Mouse (Mus musculus) urinary bladder, postnatal 36 days (tissue): ENCODE results near the gene Ttc28.

Source experiments
- DNase-seq, 2 experiments: peaks; one replicate each; pipeline ENCODE4 v3.0.0; 2022; ENCODE audit warnings: low spot score in 2 of 2, mixed read lengths in 1 of 2

Gene Ttc28

DNA sequence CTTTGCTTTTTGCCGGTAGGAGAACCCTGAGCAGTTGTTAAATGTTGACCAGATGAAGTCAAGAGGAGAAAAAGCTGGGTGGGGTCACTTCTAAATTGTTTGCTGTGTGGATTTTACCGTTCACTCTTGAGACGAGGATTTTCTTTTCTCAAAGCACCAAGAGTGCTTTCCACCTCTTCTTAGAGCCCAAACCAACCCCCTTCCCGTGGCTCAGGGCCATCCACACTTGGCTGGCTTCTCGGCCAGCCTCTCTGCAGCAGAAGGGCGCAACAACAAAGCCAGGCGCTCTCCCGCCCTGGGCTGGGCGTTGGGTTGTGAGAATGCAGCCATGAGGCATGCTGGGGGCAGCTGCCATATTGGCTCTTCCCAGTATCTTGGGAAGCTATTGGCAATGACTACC, 170.5 kb downstream of the Ttc28 start:
- DNase-seq = peak in 1 of 2 experiments; percentile 20

DNA sequence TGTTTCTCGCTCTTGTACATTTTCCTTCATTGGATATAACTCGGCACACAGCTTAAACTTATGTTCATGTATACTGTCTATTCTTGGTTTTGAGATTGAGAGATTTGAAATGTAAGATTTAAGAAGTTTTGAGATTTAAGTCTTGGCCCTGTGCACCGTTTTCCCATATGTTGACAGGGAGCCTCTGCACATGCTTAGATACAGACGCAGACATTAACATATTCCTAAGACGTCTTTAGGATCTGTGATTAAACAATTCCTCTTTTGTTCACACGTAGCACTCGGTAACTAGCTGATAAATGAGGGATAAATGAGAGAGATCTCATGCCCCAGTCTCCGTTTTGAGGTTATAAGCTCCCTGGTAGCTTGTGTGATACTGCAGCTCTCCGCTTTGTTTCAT, 174.8 kb downstream of the Ttc28 start:
- no peak for DNase-seq

DNA sequence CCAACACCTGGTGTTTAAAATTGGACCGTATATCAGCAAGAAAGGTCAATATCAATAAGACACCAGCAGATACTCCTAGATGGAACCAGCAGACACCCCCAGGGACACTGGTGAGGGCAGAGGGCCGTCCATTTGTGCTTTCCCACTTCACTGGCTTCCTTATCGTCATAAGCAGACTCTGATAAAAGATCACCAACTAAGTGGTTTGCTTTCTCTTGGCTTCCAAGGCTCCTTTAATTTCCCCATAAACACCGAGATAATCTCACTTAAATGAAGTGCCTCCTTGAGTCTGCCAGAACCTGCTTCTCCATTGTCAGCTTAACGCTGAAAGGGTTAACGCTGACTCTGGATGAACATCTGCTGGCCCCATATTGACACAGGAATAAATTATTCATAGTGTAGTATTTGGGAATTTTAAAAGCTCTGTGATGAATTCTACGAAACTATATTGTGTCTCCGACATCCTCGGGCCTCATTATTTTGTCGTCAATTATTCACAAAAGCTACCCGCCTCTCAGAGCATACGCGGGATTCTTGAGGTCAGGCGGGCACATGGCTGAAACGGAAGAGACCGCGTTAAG, 175.3 kb downstream of the Ttc28 start:
- DNase-seq = no peak

DNA sequence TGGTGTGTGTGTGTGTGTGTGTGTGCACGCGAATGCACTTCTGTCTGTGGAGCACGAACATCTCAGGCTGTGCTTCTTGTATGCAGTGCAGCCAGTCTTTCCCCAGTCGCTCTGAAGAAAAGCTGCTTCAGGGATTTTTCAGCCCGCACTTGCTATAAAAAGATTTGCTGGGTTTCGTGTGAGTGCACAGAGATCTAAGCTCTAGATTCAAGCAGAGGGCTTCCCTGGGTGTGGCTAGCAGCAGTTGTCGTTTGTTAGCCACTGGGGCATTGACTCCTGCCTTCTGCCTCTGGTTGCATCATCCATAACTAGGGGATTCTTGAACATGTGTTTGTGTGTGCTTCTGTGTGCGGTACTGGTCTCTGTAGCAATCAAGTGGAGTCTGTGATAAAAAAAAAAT, 175.9 kb downstream of the Ttc28 start:
- peak in 1 of 2 experiments; percentile 19 for DNase-seq

DNA sequence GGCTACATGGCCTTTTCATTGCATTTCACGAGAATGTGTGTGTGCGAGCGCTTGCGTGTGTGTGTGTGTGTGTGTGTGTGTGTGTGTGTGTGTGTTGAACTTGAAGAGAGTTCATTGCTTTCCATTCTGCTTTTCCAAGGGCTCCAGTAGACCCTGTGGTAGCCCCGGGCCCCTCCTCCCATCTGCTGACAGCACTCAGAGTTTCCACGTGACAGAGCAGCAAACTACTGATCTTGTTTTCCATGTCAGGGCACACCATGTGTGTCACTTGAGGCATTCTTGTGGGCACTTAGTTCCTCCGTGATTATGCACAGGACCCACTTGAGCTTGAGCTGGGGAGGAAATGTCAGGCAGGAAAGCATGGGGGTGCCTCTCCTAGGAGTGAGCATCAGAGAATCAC, 177.5 kb downstream of the Ttc28 start:
- DNase-seq = no peak

DNA sequence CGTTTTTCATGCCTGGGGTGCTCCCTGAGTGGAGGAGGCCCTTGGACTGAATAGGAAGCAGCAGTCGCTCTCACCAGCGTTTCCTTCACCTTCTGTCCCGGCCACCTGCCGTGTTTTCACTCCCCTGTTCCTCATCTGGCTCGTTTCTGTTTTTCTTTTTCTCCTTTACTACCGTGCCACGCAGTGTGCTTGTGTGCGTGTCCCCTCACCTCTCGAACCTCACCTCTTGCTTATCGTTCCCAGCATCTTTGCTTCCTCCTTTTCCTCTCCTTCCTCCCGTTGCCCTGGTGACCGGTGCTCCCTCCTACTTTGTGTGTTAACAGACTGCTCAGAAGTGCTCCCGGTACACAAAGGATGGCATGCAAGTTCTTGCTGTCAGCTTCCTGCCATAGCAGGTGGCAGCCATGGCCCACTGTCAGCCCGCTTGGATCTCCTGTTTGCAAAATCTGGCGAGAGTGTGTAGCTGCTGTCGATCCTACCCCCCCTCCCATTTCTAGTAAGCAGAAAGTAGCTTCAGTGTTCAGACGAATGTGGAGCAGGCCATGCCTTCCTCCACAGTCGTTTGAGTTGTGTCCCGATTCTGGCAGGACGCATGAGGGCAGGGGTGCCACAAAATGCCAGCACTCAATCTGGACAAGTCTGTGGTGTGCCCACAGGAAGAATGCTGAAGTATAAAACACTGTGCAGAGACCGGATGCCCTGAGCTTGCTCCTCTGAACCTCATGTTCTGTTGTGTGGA, 179.0 kb downstream of the Ttc28 start:
- DNase-seq = no peak

DNA sequence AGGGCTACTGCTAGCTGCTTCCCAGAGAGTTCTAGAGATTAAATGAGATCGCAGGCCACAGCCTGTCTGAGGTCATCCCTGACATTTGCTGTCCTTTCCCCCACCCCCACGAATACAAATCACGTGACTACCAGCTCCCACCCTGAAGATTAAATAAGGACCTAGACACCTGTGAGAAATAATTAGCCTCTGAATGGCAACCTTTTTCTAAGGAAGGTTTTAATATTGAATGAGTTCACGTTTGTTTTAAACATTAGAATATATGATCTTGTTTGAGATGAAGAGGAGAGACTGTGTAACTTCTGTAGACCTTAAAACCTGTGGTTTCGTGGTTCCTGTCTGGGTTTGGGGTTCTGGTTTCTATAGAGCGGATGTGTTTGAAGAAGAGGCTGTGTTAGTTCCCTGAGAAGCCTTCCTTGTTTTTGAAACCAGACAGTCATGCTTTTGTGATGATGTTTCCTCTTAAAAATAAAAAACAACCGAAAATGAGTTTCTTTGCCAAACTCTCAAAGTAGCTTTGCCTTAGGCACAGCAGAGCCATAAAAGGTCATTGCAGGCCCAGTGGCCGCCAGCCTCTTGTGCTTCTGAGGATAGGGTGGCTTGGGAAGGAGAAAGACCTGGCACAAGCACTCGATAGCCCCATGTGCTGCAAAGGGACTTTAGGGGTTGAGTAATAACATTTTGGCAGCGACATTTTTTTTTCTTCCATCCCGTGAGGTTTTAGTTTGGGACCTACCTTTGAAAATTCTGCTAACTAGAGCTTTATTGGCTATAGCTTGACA, 179.7 kb downstream of the Ttc28 start:
- DNase-seq = peak in 1 of 2 experiments; percentile 29

DNA sequence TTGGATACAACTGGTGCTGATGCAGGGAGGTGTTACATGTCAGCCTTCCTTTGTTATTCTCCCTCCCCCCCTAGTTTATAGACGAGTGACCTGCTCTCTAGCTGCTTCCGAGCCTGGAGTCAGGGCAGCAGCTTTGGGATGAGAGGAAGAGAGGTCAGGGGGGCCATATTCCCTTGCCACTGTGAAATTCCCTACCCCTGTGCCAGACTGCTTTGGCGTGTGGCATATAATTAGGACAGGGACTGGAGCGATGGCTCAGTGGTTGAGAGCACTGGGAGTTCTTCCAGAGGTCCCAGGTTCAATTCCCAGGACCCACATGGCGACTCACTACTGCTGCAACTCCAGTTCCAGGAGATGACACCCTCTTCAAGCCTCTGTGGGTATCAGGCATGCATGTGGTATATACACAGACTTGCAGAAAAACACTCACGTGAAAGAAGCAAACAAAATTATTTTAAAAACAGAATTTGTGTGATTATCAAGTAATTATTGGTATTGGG, 180.7 kb downstream of the Ttc28 start:
- no peak for DNase-seq

DNA sequence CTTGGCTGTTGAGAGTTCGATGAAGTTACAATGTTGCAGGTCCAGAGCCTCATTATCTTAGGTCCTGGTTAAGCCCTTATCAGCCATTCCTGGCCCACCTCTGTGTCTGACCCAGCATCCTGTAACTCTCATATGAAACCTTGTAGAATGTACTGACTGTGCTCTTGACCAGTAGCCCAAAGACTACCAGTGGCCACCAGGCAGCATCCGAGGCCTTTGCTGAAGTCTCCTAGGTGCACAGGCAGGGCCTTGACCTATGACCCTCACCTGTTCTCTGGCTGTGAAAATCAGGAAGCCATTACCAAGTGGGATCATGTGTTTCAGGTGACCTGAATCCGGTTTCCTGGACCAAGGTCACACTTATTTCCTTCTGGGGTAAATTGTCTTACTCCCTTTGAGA, 183.6 kb downstream of the Ttc28 start:
- DNase-seq = no peak

DNA sequence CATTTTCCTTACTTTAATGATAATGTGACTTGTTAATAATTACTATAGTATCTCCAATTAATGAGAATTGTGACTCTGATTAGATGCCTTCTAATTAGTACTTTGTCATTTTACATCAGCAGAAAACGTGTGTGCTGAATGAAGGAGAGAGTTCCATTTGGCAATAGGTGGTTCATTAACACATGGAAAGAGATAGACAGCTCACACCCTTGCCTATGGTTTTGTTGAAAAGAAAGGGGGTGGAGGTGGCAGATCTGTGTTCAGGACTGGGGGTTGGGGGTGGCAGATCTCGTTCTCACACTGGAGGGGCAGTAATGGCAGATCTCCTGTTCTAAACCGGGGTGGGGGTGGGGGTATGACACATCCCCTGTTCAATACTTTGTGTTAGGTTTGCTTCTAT, 184.4 kb downstream of the Ttc28 start:
- no peak for DNase-seq

DNA sequence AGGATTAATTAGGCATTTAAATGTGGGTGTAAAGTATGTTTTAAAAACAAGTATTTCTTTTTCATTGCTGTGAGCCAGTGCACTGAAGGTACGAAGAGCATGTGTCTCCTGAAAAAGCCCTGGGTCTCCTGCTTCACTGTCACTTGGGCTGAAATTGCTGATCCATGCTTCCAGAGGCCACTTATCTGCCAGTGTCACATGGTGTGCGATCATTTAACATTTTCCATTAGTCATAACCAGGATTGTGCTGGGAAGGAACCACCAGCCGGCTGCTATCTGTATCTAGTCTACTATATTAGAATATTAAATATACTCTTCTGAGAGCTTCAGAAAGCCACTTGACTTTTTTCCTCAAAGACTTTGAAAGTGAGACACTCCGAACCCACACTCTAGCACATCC, 186.2 kb downstream of the Ttc28 start:
- DNase-seq = no peak

DNA sequence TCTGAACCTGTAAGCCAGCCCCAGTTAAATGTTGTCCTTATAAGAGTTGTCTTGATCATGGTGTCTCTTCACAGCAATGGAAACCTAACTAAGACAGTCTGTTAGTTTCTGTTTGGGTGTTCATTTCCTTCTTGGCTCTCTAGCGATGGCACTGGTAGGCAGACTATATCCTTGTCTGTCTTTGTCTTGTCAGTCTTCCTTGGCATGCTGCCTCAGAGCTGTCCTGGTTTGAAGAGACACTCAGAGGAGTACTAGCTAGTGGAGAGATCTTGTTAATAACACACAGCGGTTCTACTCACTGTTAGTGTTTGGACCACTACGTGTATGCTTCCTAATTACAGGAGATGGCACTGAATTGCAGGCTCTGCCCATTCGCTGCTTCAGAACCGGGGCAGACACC, 189.9 kb downstream of the Ttc28 start:
- DNase-seq = no peak

DNA sequence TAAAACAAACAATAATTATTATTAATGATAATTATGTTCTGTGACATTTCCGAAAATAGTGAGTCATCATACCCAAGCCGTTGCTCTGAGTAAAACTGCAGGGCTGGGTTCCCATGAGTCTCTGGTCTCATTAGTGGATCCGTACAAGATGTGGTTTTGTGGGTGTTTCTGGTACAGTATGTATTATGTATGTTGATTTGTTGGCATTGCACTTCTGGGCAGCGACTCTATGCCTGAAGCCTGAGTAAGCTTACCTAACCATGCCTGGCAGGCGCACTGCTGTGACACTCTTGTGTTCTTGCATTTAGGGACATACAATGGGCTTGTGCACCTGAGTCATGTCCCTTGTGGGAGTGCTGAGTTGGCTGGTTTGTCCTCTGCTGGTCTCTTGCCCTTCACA, 190.3 kb downstream of the Ttc28 start:
- DNase-seq = no peak

DNA sequence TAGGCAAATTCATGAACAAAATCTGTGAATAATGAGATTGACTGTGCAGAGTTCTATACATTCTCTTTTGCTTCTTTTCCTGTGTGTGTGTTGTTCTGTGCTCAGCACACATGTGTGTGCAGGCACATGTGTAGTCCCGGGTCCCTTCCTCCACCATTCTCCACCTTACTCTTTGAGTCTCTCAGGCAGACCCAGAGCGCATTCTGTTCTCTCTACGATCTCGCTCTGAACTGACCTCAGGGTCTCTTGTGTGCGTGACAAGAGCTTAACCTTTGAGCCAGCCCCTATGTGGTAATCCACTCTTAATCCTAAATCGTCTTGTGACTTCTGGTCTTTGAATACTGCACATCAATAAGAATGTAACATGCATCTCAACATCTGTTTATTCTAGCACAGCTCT, 190.8 kb downstream of the Ttc28 start:
- DNase-seq = no peak

DNA sequence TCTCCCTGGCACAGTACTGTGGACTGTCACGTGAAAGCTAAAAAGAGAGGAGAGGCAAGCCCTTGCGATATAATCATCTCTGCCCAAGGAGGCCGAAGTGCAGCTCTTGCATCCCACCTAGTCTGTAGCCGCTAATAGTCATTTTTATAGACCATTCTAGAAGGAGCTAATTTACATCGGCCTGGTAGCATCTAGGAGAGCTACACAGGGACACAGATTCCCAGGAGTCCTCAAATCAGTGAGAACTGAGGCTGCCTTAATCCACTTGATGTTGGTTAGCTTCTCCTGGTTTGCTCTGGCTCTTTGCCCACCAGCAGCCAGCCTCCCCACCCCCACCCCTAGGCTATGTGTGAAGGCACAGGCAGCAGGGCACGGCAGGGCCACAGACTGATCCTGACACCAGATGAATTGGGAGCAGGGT, 193.7 kb downstream of the Ttc28 start:
- DNase-seq = no peak

DNA sequence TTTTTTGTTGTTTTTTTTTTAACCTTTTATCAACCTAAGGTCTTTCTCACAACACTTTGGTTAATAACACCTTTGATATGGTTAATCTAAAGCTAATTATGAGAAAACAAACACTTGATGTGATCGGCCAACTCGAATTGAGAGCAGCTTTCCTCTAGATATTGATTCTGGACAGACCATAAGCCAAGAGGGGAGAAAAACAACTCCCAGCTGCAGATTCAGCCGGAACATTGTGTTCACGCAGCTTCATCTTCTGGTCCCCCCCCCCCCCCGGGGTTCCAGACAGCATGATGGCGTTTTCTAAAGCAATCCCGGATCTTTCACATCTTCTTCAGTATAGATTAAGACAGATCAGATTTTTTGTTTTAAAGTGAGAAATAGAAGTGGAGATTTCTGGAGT, 194.4 kb downstream of the Ttc28 start:
- DNase-seq = no peak

DNA sequence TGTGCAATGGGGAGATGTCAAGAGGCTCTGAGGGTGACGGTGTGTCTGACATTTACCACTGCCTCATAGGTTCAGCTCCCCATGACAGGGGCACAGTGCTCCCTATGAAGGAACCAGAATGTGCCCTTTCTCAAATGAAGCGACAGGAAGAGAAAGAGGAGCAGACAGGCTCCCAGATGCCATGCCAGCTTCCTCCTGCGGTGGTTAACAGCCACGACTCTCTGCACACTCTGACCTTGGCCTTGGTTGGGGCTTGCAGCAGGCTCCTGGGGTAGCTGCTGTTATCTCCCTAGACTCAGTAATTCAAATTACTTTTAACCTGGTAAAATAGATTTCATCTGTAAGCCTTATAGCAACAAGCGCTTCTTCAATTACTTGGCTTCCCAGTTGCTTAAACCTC, 196.2 kb downstream of the Ttc28 start:
- no peak for DNase-seq

DNA sequence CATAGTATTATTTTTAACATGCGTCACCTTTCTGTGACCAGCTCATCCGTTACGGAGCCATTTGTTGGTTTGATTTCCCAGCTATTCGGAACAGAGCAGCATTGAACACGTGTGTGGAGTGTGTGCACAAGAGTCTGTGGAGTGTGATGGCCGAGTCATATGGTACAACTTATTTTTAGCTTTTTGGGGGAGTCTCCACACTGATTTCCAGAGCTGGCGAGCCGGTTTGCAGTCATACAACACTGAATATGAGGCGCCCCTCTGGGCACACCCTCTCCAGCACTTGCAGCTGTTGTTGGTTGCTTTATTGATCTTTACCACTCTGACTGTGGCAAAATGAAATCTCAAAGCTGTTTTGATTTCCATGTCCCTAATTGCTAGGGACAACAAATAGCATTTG, 197.7 kb downstream of the Ttc28 start:
- no peak for DNase-seq

DNA sequence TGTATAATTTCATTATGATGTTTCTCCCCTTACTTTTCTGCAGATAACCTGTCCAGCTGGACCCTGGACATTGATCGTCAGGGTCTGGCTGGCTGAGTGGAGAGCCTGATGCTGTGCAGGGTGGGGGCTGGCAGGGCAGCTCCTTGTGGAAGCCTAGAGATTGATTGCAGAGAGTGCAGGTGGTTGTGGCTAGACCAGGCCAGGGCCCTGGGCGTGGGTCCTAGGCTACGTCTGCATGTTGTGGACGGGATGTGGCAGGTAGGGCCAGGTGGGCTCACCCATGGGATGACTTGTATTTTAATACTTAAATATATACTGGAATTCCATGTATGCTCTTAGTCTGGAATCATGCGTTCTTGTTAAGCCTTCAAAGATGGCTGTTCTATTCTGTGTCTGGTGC, 201.0 kb downstream of the Ttc28 start:
- DNase-seq = no peak

DNA sequence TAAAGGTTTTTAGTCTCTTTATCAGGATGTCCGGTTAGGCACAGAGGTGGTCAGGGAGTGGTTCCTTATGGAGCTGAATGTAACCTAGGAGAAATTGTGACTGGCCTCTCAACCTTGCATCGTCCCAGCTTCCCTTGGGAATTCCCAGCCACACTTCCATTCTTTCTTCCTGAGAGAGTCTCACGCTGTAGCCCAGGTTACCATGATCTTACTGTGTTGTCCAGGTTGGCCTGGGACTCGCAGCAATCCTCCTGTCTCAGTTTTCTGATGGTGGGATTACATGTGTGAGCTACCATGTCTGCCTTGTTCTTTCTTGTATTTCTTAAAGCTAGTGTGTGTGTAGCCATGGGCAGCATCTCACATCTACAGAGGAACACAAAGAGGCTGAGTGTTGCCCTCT, 206.2 kb downstream of the Ttc28 start:
- no peak for DNase-seq

DNA sequence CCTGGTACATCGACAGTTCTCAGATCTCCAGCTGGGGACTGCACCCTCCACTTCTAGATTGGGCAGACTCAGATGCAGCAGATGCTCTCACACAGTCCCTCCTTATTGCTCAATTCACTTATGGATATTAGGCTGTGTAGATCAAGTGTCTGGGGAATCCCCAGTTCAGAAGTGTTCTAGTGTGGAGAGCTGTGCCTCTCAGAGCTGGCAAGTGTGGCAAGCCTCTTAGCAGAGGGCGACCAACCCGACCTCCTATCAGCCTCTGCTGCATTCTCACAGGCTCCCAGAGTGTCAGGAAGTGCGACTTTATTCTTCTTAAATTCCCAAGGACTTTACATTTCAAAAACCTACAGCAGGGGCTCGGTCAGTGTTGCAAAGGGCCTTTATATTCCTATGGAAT, 217.1 kb downstream of the Ttc28 start:
- DNase-seq = no peak

DNA sequence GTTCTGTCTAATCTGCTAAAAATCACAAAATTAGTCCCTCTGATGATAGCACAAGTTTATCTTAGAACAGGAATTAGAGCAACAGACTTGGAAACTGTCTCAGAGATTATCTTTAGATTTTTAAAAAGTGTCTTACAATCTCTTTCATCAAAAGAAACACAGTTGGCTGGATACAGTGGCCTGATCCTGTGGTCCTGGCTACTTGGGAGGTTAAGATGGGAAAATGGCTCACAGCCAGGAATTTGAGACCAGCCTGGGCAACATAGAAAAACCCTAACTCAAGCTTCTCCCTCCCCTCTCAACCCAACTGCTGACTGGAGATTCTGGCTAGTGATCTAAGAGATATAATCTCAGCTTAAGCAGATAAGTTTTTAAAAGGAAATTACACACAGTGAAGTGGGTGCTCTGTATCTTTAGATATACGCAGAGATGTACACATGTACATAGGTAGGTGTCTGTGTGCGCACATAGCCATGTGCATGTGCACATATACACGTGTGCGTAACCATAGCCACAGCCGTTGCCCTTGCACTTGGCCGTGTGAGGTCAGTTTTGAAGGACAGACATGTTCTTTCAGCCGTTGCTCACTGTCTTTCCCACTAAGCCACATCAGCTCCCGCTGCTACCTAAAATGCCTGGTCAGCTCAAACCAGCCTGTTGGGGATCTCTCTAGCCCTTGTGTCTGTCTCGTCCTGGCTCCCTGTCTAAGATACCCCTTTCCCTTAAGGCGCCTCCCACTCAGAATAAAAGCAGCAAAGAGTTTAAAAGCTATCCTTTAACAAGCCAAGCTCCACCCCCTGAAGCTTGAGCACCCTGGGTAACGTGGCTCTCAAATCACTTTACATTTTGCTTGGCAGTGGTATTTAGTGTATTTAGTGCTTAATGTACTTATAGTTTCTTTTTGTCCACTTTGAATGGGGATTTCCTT, 217.9 kb downstream of the Ttc28 start:
- no peak for DNase-seq
